Mouse (Mus musculus) liver, embryonic 14.5 days (tissue): ENCODE results near the gene Gna14.

Experiments used
- CTCF ChIP-seq: IDR thresholded peaks from 2 replicates; pipeline ENCODE4 v1.5.1; 2016; ENCODE audit warnings: antibody characterized with exemption, low read depth, control low read depth
- EP300 ChIP-seq: IDR thresholded peaks from 2 replicates; pipeline ENCODE4 v1.6.1; 2016; ENCODE audit warnings: antibody characterized with exemption, low read depth

DNA sequence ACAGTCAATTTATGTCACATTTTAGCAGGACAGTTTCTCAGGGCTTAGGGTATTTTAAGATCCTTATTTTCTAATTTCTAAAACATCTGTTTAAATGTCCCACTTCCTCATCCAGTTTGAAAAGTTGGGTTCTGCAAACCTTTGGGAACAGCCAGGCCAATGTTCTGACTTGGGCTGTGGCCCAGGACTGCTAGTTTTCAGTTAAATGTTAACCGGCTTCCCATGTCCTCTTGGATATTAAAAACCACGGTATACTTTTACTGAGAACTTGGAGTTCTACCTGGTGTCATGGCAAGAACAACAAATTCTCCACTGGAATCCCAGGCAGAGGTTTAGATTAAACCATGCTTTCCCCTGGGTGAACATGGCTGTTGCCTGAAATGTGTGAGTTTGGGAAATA is 102.9 kb downstream of the Gna14 start:
- TF ChIP-seq CTCF = no peak
- no peak for TF ChIP-seq EP300
